Mouse (Mus musculus): ENCODE results near the gene Ankrd40.

Gene Ankrd40

GRCm38 (mm10) chr11:94351094-94351493 is 23.3 kb downstream of the Ankrd40 start:
- DNase-seq (ENCODE audit: low spot score in 2 of 2): no peak

- no peak for DNase-seq (ENCODE audit: low spot score in 2 of 2)
Measured at GRCm38 (mm10) chr11:94355521-94356217, 27.9 kb downstream of the Ankrd40 start.

- no peak for DNase-seq (ENCODE audit: low spot score in 2 of 2)
Measured at GRCm38 (mm10) chr11:94359168-94359567, 31.4 kb downstream of the Ankrd40 start.

- no peak for DNase-seq (ENCODE audit: low spot score in 2 of 2)
Measured at GRCm38 (mm10) chr11:94361166-94361870, 33.5 kb downstream of the Ankrd40 start.

- DNase-seq (ENCODE audit: low spot score in 2 of 2): no peak
Measured at GRCm38 (mm10) chr11:94362101-94362500, 34.3 kb downstream of the Ankrd40 start.

- no peak for DNase-seq (ENCODE audit: low spot score in 2 of 2)
Measured at GRCm38 (mm10) chr11:94363690-94364089, 35.9 kb downstream of the Ankrd40 start.

- no peak for DNase-seq (ENCODE audit: low spot score in 2 of 2)
Measured at GRCm38 (mm10) chr11:94365340-94365739, 37.5 kb downstream of the Ankrd40 start.

- no peak for DNase-seq (ENCODE audit: low spot score in 2 of 2)
Measured at GRCm38 (mm10) chr11:94369981-94370380, 42.2 kb downstream of the Ankrd40 start.

- DNase-seq (ENCODE audit: low spot score in 2 of 2): no peak
Measured at GRCm38 (mm10) chr11:94370809-94371208, 43.0 kb downstream of the Ankrd40 start.

GRCm38 (mm10) chr11:94374276-94374948 is 46.6 kb downstream of the Ankrd40 start:
- no peak for DNase-seq (ENCODE audit: low spot score in 2 of 2)

- no peak for DNase-seq (ENCODE audit: low spot score in 2 of 2)
Measured at GRCm38 (mm10) chr11:94379061-94379460, 51.3 kb downstream of the Ankrd40 start.

- DNase-seq (ENCODE audit: low spot score in 2 of 2): no peak
Measured at GRCm38 (mm10) chr11:94379736-94380135, 51.9 kb downstream of the Ankrd40 start.

GRCm38 (mm10) chr11:94385977-94386771 is 58.4 kb downstream of the Ankrd40 start:
- DNase-seq (ENCODE audit: low spot score in 2 of 2): peak; percentile 35 to 55

- no peak for DNase-seq (ENCODE audit: low spot score in 2 of 2)
Measured at GRCm38 (mm10) chr11:94387756-94388155, 60.0 kb downstream of the Ankrd40 start.

GRCm38 (mm10) chr11:94389021-94389420 is 61.2 kb downstream of the Ankrd40 start:
- DNase-seq (ENCODE audit: low spot score in 2 of 2): no peak

GRCm38 (mm10) chr11:94389724-94390396 is 62.1 kb downstream of the Ankrd40 start:
- DNase-seq (ENCODE audit: low spot score in 2 of 2): no peak

GRCm38 (mm10) chr11:94390825-94391224 is 63.0 kb downstream of the Ankrd40 start:
- no peak for DNase-seq (ENCODE audit: low spot score in 2 of 2)

Measured in heart, adult 9 months (tissue).